Mouse (Mus musculus) heart, adult 2 months (tissue): Measurements from ENCODE around the gene Fndc4. TPM values are rescaled to one million over a fixed set of nuclear protein-coding genes. Genes with fewer than 3 reads are reported as not detected.

ENCODE experiments used
- DNase-seq, 2 experiments: peaks; one replicate each; pipeline ENCODE4 v3.0.0; 2021
- H3K27ac ChIP-seq: fragments of 200-600 bp; 2 replicates; pipeline ENCODE4 v1.8.1; 2022
- H3K27me3 ChIP-seq: fragments of 200-500 bp; 2 replicates; pipeline ENCODE4 v1.6.1; 2012; ENCODE audit warnings: mild to moderate bottlenecking, low read length, inconsistent platforms, mixed read lengths; ENCODE audit not compliant: control insufficient read depth, insufficient read depth
- H3K36me3 ChIP-seq: fragments of 200-500 bp; 2 replicates; pipeline ENCODE4 v1.6.1; 2012; ENCODE audit warnings: low read length, inconsistent platforms; ENCODE audit not compliant: control insufficient read depth, insufficient read depth
- H3K4me1 ChIP-seq: fragments of 200-500 bp; 2 replicates; pipeline ENCODE4 v1.6.1; 2011; ENCODE audit warnings: low read length; ENCODE audit not compliant: control insufficient read depth, insufficient read depth
- H3K4me3 ChIP-seq: fragments of 200-600 bp; 2 replicates; pipeline ENCODE4 v1.8.1; 2022
- H3K79me2 ChIP-seq: fragments of 200-500 bp; replicated peaks from 2 replicates; pipeline ENCODE4 v1.6.1; 2012; ENCODE audit warnings: mild to moderate bottlenecking, inconsistent platforms, low read length, moderate library complexity, mixed read lengths; ENCODE audit not compliant: control insufficient read depth, insufficient read depth
- H3K9ac ChIP-seq: fragments of 200-500 bp; 2 replicates; pipeline ENCODE4 v1.6.1; 2012; ENCODE audit warnings: low read depth, mild to moderate bottlenecking, control low read depth, inconsistent platforms, low read length, mixed read lengths
- CTCF ChIP-seq: fragments of 200-600 bp; IDR thresholded peaks from 2 replicates; pipeline ENCODE4 v1.8.1; 2022; ENCODE audit warnings: antibody characterized with exemption, mild to moderate bottlenecking, moderate library complexity
- EP300 ChIP-seq: fragments of 200-500 bp; IDR thresholded peaks from 2 replicates; pipeline ENCODE4 v1.6.1; 2011; ENCODE audit warnings: low read depth, low read length, control low read depth; ENCODE audit not compliant: insufficient read depth
- POLR2A ChIP-seq: fragments of 200-500 bp; IDR thresholded peaks from 2 replicates; pipeline ENCODE4 v1.6.1; 2011; ENCODE audit warnings: mild to moderate bottlenecking, low read depth, low read length, control low read depth; ENCODE audit not compliant: insufficient read depth
- WGBS: fragments of 180-500 bp; shearing (Covaris S2); methylation state at CpG from one replicate; pipeline ENCODE4 v1.1.7; 2018; 5-methylcytosine and 5-hydroxymethylcytosine counted together
- intact Hi-C: fragments of 180-260 bp; cut with DNase I; formaldehyde crosslinking; loops from one replicate; pipeline ENCODE4 v1.15.1; 2025
- polyA plus RNA-seq: library from polyadenylated mRNA; depleted of rRNA; stranded (reverse); fragments of >200 nt; gene quantifications from 2 replicates; pipeline ENCODE4 v1.2.3, GENCODE M21; 2012
- total RNA-seq, 2 experiments: library from RNA; stranded (reverse); gene quantifications; 2 replicates each; pipeline ENCODE4 v1.2.3; 2021

The Fndc4 gene
- total and polyA plus RNA-seq, 3 experiments: 2.7 to 7.3 (median 3.8) TPM

GRCm38 (mm10) chr5:31279245-31279988 is 16.5 kb downstream of the Fndc4 start:
- DNase-seq: no peak
- Histone ChIP-seq H3K4me1 (no peaks in the 10 kb centered on the region), H3K27ac (no peak overlapping the region), H3K79me2 (no peaks in the 10 kb centered on the region), H3K27me3 (no peaks in the 10 kb centered on the region), H3K9ac (no peak overlapping the region), H3K36me3 (no peaks in the 10 kb centered on the region; the same call in 1 of the 2 replicates), H3K4me3 (no peak overlapping the region)
- TF ChIP-seq EP300 (no peak), CTCF (no peak), POLR2A (no peak)
- WGBS: 77% methylated on average over 20 of the region's 20 CpGs
- intact Hi-C loops: no loop called here

GRCm38 (mm10) chr5:31273018-31273417 is 22.9 kb downstream of the Fndc4 start:
- no peak for TF ChIP-seq EP300
- H3K27me3 ChIP-seq: no peaks in the 10 kb centered on the region
- no peak overlapping the region for H3K27ac ChIP-seq
- H3K4me3 ChIP-seq: no peak overlapping the region
- no peaks in the 10 kb centered on the region for H3K79me2 ChIP-seq
- H3K4me1 ChIP-seq: no peaks in the 10 kb centered on the region
- intact Hi-C loops: no loop called here
- WGBS: 86% methylated on average over 6 of the region's 6 CpGs
- no peaks in the 10 kb centered on the region for H3K36me3 ChIP-seq
- DNase-seq: no peak
- no peak overlapping the region for H3K9ac ChIP-seq

- intact Hi-C loops: no loop called here
- no peak for DNase-seq
- Histone ChIP-seq H3K36me3 (no peaks in the 10 kb centered on the region), H3K9ac (no peak overlapping the region), H3K27ac (no peak overlapping the region), H3K27me3 (no peaks in the 10 kb centered on the region), H3K4me1 (no peaks in the 10 kb centered on the region), H3K4me3 (no peak overlapping the region), H3K79me2 (no peaks in the 10 kb centered on the region)
- TF ChIP-seq CTCF: no peak
- no peak for TF ChIP-seq EP300
- no peak for TF ChIP-seq POLR2A
- WGBS: 75% methylated on average over 6 of the region's 6 CpGs
These were observed 28.2 kb downstream of the Fndc4 start for GRCm38 (mm10) chr5:31267686-31268085.

GRCm38 (mm10) chr5:31266101-31266500 is 29.8 kb downstream of the Fndc4 start:
- Histone ChIP-seq H3K79me2 (no peaks in the 10 kb centered on the region), H3K4me1 (no peaks in the 10 kb centered on the region), H3K27ac (no peak overlapping the region), H3K27me3 (no peaks in the 10 kb centered on the region), H3K36me3 (no peaks in the 10 kb centered on the region), H3K9ac (no peak overlapping the region), H3K4me3 (no peak overlapping the region)
- intact Hi-C loops: no loop called here
- TF ChIP-seq POLR2A: no peak
- TF ChIP-seq CTCF: no peak
- no peak for TF ChIP-seq EP300
- 60% methylated on average over 7 of the region's 7 CpGs for WGBS
- DNase-seq: no peak

- Histone ChIP-seq H3K36me3 (no peaks in the 10 kb centered on the region), H3K9ac (no peak overlapping the region), H3K79me2 (no peaks in the 10 kb centered on the region), H3K4me3 (no peak overlapping the region), H3K27me3 (no peaks in the 10 kb centered on the region), H3K4me1 (peaks cover 16% of the 10 kb centered on the region), H3K27ac (no peak overlapping the region)
- WGBS: 62% methylated on average over 11 of the region's 11 CpGs
- peak in 1 of 2 experiments; percentile 22 for DNase-seq
- intact Hi-C loops: no loop called here
- TF ChIP-seq POLR2A: no peak
- no peak for TF ChIP-seq CTCF
- no peak for TF ChIP-seq EP300
These were observed 38.3 kb downstream of the Fndc4 start for GRCm38 (mm10) chr5:31257616-31258015.

GRCm38 (mm10) chr5:31255971-31256370 is 39.9 kb downstream of the Fndc4 start:
- TF ChIP-seq EP300: no peak
- no peak for TF ChIP-seq POLR2A
- no peak for TF ChIP-seq CTCF
- 65% methylated on average over 2 of the region's 2 CpGs for WGBS
- H3K9ac ChIP-seq: no peak overlapping the region
- H3K79me2 ChIP-seq: no peaks in the 10 kb centered on the region
- intact Hi-C loops: no loop called here
- no peak overlapping the region for H3K4me3 ChIP-seq
- H3K4me1 ChIP-seq: peaks cover 16% of the 10 kb centered on the region
- no peak for DNase-seq
- H3K27me3 ChIP-seq: no peaks in the 10 kb centered on the region
- no peaks in the 10 kb centered on the region for H3K36me3 ChIP-seq
- H3K27ac ChIP-seq: no peak overlapping the region
